Mouse (Mus musculus) heart, adult 9 months (tissue): ENCODE measurements around the gene Rbks.

Experiments used
- DNase-seq, 2 experiments: peaks; one replicate each; pipeline ENCODE4 v3.0.0; 2022; ENCODE audit warnings: low spot score in 2 of 2

Gene Rbks

DNA sequence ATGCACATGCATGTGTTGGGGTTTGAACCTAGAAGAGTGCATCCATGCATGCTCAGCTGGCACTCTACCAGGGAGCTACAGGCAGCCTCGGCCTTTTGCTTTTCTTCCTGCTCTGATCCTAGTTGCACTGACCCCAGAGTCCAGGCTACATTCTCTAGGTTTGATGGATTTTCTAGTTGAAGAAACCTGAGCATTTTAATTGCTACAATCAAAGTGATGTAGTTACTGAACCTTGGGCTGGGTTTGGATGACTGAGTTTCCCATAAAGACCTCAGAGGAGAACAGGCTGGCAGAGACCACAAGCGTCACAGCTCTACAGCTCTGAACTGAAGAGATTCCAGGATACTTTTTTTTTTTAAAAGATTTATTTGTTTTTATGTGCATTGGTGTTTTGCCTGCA, 114.2 kb downstream of the Rbks start:
- no peak for DNase-seq

DNA sequence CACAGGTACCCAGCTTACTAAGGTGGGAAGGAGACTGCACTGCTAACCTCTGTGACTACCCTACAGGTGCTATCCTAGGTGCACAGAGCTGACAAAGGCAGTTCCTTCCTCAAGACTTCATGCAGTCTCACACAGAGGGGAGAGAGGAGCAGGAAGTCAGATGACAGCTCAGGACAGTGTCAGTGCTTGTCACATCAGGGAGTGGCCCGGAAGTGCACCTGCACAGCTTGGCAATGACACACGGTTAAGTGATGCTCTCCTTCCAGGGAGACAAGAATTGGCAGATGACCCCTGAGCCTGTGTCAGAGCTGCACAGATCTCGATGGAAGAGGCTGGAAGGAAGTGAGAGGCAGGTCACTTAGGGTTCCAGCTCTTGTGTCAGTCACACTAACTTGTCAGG, 115.5 kb downstream of the Rbks start:
- no peak for DNase-seq

DNA sequence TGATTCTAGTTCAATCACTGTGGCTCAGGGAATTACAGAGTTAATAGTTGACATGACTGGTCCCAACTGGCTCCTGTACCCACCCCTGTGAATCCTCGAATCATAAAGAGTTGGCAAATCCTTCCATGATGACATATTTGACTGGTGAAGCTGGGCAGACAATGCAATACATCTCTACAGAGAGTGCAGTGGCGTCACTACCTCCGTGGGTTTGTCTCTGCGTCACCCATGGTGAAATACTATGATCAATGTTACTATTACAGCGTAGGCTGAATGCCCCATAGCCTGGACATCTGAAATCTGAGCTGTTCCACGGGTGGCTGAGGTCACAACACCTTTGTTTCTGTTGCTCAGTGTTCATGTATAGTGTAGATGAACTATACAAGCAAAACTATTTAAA, 116.2 kb downstream of the Rbks start:
- DNase-seq: no peak

DNA sequence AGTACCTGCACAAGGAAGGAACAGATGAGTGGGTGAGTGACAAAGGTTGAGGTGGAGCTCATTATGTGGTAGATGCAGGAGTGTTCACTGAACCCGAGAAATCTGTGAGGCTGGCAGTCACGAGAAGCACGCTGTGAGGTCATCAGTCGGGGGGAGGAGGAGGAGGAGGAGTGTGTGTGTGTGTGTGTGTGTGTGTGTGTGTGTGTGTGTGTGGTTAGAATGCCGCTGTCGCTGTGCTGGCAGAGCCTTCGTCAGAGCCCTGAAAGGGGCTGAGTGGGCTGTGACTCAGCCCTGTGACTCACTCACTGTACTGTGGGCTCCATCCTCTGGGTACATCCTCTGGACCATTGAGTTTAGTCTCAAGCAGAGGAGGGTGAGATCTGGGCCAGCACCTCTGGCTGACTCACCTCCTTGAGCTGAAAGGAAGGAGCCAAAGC, 120.9 kb downstream of the Rbks start:
- DNase-seq: peak in 1 of 2 experiments; percentile 34
